Mouse (Mus musculus) olfactory bulb, adult 2 months (tissue): Measurements from ENCODE around the gene Gm10945. TPM values are rescaled to one million over a fixed set of nuclear protein-coding genes. Genes with fewer than 3 reads are reported as not detected.

ENCODE experiments used
- H3K27ac ChIP-seq: fragments of 200-500 bp; 2 replicates; pipeline ENCODE4 v1.5.1; 2012; ENCODE audit warnings: low read depth, low read length; ENCODE audit not compliant: insufficient read depth
- H3K4me1 ChIP-seq: fragments of 200-500 bp; 2 replicates; pipeline ENCODE4 v1.6.1; 2012; ENCODE audit warnings: low read length; ENCODE audit not compliant: control insufficient read depth, insufficient read depth
- H3K4me3 ChIP-seq: fragments of 200-500 bp; 2 replicates; pipeline ENCODE4 v1.5.1; 2012; ENCODE audit warnings: mild to moderate bottlenecking, low read depth, low read length, moderate library complexity; ENCODE audit not compliant: insufficient read depth
- CTCF ChIP-seq: fragments of 200-500 bp; IDR thresholded peaks from 2 replicates; pipeline ENCODE4 v1.5.1; 2012; ENCODE audit warnings: low read depth, mild to moderate bottlenecking, low read length, moderate library complexity; ENCODE audit not compliant: insufficient read depth
- POLR2A ChIP-seq: fragments of 200-500 bp; IDR thresholded peaks from 2 replicates; pipeline ENCODE4 v1.6.1; 2012; ENCODE audit warnings: mild to moderate bottlenecking, low read depth, low read length, moderate library complexity; ENCODE audit not compliant: insufficient read depth
- WGBS: fragments of 180-500 bp; shearing (Covaris S2); methylation state at CpG from one replicate; pipeline ENCODE4 v1.1.7; 2018; 5-methylcytosine and 5-hydroxymethylcytosine counted together
- polyA plus RNA-seq: library from polyadenylated mRNA; stranded (reverse); fragments of >200 nt; gene quantifications from 2 replicates; pipeline ENCODE4 v1.2.4, GENCODE M21; 2012; ENCODE audit warnings: low replicate concordance; ENCODE audit not compliant: missing spikeins, insufficient read depth, insufficient read length

Gene Gm10945
- polyA plus RNA-seq, 1 experiment: not detected

DNA sequence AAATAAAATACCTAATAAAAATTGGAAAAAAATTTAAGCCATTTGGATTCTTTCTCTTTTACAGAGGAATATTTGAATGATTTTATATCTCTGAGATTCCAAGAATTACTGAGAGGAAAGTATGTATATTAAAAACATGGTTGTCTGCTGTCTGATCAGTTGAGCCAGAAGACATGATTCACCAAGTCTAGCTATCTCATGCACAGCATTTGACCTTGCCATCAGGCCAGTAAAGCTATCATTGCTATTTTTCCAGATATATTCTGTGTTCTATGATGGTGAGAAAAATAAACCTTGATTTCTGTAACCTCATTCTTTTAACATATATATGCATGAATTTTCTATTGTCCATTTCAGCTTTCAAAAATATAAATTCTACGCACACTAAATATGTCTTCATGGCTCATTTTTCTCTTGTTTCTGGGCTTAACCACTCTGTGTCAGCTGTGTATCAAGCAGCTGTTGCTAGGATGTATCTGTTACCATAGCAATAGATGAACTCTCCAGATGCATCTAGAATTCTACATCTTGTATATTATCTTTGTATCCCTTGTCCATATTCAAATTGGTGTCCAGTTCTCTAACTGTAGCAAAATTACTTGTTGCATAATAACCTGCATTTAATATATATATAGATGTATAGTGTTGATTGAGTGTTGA, 56.2 kb downstream of the Gm10945 start:
- no peak overlapping the region for H3K4me3 ChIP-seq
- WGBS: 94% methylated on average over 1 of the region's 1 CpGs

DNA sequence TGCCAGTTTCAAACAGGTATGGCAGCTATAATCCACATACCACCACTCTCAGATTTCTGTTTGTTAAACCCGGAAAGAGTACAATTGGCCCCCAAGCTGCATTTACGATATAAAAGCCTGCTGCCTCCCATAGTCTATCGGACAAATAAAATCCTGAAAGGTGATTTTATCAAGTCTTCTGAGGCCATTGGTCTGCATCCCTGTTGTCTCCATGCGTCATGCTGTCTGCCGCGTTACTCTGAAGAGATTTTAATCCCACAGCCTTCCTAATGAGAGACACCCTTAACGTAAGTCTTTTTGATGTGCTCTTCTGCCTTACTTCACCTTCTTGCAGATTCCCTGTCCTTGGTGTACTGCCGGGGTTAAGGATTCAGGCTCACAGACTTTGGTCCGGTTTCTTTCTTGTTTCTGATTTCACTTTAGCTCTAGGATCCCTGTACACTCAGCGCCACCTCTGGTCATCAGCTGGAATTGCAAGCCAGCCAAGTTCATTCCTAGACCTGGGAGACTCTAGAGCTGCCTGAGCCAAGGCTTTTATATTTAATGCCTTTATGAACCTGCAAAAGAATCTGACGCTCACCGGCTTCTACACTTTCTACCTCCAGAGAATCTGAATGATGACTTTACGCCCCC, 67.2 kb downstream of the Gm10945 start:
- TF ChIP-seq POLR2A (no peak), CTCF (no peak)
- Histone ChIP-seq H3K4me3 (no peak overlapping the region), H3K27ac (no peak overlapping the region), H3K4me1 (no peaks in the 10 kb centered on the region)
- WGBS: 52% methylated on average over 13 of the region's 13 CpGs

More for the DNA sequence above, 56.2 kb downstream of the Gm10945 start:
- TF ChIP-seq CTCF (no peak), POLR2A (no peak)
- Histone ChIP-seq H3K4me1 (no peaks in the 10 kb centered on the region), H3K27ac (no peak overlapping the region)

Other genes starting within 250 kb of the Gm10945 start
- not detected in 2 replicates for gene Oprm1, start 3.3 kb downstream of the Gm10945 start, polyA plus RNA-seq